Mouse (Mus musculus): Measurements from ENCODE around the gene Ankrd60.

Gene Ankrd60

DNA sequence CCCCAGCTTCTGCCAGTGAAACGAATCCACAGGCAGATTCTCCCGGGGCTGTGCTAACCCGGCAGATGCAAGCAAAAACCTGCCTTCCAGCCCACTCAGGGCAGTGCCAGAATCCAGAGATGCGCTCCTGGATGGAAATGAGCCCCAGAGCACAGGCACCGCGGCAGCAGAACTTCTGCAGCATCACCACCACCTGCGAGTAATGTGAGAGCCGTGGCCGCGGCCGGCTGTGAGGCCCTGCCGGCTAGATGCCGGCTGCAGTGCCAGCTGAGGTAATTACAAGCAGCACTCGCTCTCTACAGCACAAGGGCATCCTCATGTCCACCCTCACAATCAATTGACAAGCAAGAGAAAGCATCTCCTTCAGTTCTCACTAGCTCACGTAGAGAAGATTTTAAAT is 6.2 kb upstream of the Ankrd60 start:
- no peak for DNase-seq (ENCODE audit: low spot score in 2 of 2)

DNA sequence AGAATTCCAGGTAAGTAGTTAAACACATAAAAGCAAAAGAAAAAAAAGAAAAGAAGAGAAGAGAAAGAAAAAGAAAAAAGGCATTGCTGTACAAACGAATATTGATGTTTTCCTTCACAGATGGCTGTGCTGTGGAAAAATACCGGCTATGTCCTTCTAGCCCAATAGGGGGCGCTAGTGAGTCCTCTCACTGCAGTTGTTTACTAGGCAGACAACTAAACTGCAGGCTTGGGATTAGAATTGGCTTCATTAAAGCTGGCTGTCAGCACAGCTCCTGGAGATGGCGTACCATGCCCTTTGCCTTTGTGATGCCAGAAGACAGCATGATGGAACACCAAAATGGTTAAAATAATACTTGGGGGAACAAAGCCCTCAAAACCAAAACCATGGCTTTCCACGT is 5.3 kb upstream of the Ankrd60 start:
- DNase-seq (ENCODE audit: low spot score in 2 of 2) = peak in 1 of 2 experiments; percentile 25

DNA sequence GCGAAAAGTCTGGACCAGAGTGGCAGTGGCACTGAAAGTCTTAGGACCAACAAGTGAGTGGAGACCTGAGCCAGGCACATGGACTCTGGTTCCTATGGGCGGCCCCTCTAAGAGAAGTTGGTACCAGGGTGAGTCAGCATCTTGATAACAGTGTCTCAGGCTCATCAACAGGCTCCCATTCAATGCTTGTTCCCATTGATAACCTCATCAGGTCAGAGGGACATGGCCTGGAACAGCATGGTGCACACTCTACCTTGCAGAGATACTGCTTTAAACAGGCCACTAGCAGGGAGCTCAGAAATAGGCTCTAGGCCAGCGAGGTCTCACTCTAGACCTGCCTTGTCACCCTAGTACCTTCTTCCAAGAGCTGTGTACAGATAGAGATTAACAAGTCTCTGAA is 4.7 kb upstream of the Ankrd60 start:
- DNase-seq (ENCODE audit: low spot score in 2 of 2) = no peak

DNA sequence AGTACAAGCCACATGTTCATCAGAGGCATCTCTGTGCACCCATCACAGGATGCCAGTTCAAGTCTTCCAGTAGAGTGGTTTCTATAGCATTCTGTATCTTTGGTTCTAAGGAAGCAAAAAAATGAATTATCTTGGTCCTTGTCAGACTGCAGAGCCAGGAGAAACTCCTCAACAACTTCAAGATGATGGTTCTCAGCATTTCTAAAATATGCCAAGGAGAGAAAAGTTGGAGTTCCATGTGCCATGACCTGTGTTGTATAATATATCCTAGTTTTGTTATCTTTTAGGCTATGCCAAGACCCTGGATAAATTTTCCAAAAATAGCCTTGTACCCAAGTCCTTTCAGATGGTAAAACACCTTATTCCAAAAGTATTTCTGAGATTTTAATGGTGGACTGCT is 2.9 kb upstream of the Ankrd60 start:
- no peak for DNase-seq (ENCODE audit: low spot score in 2 of 2)

DNA sequence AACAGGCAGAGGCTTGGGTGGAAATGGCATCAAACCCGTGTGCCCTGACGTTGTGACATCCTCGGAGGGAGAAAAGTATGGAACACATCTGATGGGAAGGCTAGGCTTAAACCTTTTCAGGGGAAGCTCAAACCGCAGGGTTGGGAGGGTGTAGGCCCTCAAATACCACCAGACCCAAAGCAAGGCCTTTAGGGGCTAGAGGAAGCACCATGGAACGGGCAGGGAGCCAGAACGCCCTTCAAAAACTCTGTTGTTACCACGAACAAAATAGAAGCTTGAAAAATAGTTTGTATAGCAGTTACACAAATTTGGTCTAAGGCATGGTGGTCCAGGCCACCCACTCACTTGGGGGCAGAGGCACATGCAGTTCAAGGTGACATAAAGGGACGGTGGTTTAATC is 430 bp upstream of the Ankrd60 start:
- DNase-seq (ENCODE audit: low spot score in 2 of 2) = no peak

DNA sequence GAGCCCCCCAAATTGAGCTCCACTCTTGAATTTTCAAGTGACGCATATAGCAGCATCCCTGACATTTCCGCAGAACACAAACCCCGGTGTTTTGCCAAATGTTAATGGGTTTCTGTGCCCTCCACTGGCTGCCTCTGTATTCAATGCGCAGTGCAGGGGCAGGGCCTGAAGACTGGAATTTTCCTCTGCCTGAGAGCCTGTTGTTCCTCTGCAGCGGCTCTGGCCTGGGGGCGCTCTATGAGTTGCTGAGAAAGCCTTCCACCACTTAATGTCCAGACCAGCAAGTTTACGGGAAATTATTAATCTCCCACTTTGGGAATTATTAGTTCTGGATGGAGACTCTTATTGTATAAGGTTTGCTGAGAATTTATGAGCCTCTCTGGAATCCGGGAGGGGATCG is 14.0 kb downstream of the Ankrd60 start:
- DNase-seq (ENCODE audit: low spot score in 2 of 2) = no peak

DNA sequence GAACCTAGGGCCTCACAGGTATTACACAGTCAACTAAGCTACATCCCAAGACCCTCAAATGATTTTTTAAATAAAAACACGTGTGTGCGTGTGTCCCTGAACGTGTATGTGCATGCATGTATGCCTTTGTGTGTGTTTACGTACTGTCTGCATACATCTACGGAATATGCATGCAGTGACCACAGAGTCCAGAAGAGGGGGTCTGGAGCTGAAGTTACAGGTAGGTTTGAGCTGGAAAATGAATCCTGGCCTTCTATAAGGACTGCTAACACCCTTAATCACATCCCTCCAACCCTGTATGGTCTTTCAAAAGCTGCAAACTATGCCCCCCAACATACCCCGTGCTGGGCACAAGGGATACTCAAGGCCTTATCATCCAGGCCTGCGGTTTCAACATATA is 14.8 kb downstream of the Ankrd60 start:
- DNase-seq (ENCODE audit: low spot score in 2 of 2) = no peak

DNA sequence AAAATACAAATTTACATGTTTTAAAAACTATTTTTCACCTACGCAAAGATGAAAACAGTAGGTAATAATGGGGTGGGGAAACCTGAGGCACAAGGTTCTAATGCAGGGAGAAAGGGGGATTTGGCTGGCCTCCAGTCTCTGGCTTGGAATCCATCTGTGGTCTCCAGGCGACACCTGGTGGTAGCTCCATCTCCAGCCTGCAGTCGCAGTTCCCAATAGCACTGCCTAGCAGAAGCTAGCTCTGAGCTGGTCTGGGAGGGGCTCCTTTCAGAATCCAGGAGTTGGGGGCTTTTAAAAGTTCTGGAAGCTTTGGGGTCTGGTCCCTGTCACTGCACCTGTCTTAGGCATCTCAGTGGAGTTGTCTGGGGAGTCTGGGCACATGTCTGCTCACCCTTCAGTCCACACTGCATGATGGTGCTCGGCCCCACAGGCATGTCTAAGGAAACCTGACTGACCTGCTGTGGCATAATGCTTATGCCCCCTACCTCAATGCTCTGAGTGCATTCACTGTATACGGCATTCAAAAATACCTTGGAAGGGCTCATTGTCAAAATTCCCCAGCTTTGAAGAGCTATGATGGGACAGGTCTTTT is 16.2 kb downstream of the Ankrd60 start:
- peak; percentile 25 to 58 for DNase-seq (ENCODE audit: low spot score in 2 of 2)

DNA sequence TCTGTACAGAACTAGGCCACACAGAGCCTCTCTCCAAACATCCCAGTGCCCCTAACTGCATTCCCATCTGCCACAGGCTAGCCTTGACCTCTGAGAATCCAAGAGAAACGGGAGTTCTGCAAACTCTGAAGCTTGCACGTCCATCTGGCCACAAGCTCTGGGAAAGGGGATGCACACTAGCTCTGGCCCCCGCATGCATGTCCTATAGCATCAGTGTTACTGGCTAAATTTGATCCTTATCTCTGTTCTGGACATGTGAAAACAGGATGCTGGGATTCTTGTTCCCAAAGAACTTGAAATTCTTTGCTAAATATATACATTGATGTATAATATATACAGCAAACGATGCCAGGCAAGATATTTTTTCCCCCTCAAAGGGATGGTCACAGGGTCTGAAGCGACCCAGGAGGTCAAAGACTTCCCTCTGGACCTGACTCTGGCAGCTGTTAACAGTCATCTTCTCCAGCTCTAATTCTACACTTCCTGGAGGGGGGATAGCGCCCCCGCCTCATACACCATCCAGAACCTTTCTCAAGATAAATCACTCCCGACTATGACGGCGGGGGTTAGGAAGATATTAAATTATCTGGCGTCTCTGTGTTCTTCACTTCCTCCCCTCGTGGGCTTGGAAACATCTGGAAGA is 19.3 kb downstream of the Ankrd60 start:
- no peak for DNase-seq (ENCODE audit: low spot score in 2 of 2)

DNA sequence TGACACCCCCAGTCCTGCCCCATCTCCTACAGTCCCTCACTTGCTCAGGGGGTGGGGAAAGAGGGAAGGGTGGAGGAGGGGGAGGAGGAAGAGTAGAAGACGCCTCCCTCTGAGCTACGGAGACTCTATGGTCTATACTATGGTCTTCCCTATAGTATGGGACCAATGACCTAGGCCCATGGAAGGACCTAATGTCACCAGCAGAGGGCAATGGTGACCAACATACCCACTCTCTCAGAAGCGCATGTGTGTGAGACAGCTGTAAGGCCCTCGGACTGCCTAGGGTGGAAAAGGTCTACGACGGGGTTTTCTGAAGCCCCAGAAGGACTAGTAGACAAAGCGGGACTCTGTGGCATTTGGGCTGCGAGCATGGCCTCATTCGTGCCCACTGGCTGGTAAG is 24.3 kb downstream of the Ankrd60 start:
- no peak for DNase-seq (ENCODE audit: low spot score in 2 of 2)

DNA sequence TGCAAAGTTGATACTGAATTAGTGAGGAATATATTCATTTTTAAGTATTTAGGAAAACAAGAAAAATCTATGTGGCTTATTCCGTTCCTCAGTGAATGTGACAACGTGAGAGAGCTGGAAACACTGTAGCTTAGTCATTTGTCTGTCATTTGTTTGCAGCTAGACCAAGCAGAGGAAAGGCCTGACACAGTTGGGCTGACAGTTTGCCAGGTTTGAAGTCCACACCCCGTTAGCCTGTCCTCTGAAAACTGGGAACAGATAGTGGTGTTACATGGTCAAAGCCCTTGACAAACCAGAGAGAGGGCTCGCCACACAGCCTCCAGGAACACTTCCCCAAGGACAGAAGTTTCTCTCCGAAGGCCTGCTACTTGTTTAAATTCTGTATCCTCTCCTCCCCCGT is 27.5 kb downstream of the Ankrd60 start:
- DNase-seq (ENCODE audit: low spot score in 2 of 2) = no peak

DNA sequence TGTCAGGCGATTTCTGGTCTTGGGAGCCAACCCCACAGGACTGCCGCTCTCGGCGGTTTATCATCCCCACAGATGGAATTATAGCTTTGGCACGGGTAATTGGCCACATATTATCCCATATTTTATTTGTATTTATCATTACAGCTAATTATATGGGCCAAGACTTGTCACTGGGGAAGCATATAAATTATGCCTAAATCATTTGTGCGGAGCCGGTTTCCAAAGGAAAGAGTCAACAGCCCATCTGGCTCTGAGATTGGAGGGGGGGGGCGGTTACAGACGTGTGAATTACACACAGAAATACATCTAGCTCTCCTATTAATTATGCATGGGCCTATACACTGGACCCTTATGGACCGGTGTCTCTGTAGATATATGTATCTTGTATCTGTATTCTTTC is 28.9 kb downstream of the Ankrd60 start:
- no peak for DNase-seq (ENCODE audit: low spot score in 2 of 2)

DNA sequence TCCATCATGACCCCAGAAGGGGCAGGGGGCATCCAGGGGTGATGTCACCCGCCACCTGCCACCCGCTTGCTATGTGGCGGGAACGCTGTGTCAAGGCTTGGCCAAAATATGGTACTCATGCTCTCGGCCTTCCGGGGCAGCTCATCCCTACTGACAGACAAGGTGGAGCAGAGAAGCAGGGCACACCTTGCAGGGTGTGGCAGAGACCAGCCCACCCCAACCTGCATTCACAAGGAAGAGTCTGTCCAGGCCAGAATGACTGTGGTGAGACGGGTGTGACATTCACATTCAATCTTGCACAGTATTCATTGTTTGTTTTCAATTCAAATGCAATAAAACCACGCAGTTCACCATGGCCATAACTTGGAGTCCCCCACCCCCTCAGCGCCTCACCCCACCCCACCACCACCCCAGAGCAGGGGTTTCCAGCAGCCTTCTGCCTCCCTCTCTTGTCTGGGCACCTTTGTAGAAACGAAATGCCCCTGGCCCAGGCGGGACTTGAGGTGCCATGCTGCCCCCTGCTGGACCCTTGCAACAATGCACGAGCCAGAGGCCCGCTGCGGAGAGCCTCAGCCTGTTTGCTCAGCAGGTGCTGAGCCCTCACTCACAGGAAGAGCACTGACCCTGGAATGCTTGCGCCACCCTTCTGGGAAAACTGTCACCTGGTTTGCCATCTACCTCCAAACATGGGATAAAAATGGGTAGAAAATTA is 32.0 kb downstream of the Ankrd60 start:
- DNase-seq (ENCODE audit: low spot score in 2 of 2) = peak; percentile 58 to 71

DNA sequence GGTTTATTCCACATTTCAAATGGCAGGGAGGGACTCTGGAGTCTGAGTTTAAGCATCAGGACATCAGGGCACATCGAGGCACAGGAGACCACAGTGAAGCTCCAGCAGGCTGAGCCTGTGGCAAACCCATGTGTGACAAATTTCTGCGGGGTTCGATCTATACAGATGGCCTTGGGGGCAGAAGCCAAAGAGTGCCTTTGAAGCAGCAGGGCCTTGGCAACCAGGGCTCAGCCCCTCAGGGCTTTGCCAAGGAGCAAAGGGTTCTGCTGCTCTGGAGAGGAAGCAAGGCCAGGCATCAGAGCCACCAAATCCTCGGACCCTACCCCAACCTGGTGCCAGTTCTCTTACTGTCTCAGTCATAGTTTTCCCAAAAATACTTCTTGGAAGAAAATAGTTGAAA is 35.4 kb downstream of the Ankrd60 start:
- no peak for DNase-seq (ENCODE audit: low spot score in 2 of 2)

DNA sequence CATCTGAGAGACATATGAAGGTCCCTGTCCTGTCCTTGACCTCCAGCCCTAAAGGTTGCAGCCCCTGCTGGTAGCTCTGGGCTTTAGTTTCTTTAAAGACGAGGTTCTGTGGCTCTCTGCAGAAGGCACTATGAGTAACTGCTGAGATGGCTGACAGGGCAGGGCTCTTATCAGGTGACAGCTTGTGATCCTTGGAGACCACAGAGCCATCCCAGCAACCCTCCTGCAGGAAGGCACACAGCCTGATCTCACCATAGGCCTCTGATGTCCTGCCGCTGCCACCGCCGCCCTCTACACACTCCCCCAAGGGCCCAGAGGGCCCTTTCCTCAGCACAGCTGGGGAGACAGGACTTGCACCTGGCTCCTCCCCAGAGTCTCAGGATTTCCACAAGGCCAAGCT is 36.4 kb downstream of the Ankrd60 start:
- no peak for DNase-seq (ENCODE audit: low spot score in 2 of 2)

DNA sequence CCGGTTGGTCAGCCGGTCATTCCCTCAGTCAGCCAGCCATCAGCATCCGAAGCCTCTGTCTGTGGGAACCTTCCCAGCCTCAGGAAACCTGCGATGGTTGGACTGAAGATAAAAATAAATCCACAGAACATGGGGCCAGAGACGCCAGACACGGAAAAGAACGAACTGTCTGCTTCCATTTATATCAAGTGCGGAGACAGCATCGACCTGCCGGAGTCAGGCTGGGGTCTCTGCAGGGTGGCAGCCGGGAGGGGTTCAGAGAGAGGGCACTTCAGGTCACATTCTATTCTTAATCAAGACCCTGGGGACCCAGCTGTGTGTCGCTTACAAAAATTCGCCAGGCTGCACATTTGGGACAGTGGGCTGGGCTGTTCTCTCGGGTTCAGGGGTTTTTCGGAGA is 38.4 kb downstream of the Ankrd60 start:
- DNase-seq (ENCODE audit: low spot score in 2 of 2) = no peak

DNA sequence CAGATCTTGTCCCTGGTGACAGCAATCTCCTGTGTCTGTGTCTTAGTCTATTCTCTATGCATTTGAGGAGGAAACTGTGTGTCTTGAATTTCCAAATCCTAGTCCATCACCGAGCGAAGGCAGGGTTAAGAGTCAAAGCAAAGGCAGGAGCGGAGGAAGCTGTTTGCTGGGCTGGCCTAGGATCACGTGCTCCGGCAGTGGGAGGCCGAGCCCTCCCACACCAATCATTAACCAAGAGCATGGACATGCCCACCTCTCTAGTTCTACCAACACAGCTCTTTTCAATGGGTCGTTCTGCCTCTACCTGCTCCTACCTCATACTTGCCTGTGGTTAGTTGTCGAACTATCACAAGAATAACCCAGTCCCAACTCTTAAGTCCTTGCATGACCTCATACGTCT is 42.3 kb downstream of the Ankrd60 start:
- no peak for DNase-seq (ENCODE audit: low spot score in 2 of 2)

DNA sequence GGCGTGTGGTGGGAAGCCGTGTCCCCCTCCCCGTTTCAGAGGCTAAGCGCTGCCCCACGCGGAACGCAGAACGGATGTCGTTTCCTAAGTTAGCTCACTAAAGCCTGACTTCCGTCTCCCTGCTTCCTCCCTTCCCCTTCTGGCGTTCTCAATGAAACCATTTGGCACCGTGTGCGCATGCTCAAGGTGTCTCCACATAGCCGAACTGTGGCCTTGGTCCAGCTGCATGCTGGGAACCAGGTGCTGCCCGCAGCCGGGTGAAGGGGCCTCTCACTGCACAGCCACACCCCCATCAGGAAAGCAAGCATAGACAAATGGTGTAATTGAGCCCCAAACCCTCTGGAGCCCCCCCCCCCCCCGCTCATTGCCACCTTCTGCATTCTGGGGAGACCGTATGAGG is 42.8 kb downstream of the Ankrd60 start:
- DNase-seq (ENCODE audit: low spot score in 2 of 2) = no peak

DNA sequence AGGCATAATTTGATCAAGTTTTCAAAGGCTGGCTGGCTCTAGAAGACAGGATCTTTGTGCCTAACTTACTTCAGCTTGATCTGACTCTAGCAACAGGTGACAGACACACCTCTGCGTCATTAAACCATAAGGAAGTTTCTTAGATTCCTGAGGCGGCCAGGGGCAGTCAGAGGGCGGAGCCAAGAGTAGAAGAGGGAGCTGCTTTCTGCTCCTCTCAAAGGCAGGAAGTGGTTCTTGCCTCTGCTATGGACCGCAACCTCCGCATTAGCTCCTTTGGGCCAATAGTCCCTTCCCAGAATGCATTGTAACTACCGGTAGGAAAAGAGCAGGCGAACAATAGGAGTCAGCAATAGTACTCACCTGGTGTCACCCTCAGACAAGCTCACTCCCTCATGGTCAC is 43.6 kb downstream of the Ankrd60 start:
- DNase-seq (ENCODE audit: low spot score in 2 of 2) = no peak

DNA sequence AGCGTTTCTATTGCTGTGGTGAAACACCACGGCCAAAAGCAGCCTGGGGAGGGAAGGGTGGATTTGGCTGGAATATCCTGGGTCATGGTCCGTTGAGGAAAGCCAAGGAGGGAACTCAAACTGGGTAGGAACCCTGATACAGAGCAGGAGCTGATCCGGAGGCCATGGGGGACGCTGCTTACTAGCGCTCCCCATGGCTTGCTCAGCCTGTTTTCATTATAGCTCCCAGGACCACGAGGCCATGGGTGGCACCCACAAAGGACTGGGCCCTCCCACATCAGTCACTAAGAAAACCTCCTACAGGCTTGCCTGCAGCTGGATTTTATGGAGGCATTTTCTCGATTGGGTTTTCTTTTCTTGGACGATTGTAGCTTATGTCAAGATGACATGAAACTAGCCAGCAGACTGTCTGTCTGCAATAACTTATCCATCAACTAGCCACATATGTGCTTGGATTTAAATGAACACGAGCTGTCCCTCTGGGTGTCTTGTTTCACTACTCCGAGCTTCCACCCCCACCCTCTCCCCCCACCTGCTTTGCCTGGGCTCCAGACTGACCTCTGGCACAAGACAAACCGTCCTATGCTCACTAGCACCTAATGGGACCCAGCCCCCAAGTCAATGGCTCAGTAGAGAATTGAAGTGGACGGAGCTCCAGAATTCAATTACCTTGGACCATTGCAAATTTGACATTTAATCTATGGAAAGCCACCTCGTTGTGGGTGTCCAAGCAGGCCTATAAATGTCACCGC is 45.3 kb downstream of the Ankrd60 start:
- DNase-seq (ENCODE audit: low spot score in 2 of 2) = no peak

DNA sequence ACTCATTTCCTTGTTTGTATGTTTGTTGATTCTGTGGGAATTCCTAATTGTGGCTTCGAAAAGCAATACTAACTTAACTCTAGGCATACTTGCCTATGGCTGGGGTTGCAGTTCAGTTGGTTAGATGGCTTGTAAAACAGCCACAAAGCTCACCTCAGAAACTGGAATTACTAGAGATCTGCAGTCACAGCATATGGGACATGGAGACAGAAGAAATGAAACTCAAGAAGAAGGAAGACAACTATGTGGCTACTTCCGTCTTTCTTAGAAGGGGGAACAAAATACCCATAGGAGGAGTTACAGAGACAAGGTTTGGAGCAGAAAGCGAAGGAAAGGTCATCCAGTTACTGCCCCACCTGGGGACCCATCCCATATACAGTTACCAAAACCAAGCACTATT is 49.7 kb downstream of the Ankrd60 start:
- no peak for DNase-seq (ENCODE audit: low spot score in 2 of 2)

DNA sequence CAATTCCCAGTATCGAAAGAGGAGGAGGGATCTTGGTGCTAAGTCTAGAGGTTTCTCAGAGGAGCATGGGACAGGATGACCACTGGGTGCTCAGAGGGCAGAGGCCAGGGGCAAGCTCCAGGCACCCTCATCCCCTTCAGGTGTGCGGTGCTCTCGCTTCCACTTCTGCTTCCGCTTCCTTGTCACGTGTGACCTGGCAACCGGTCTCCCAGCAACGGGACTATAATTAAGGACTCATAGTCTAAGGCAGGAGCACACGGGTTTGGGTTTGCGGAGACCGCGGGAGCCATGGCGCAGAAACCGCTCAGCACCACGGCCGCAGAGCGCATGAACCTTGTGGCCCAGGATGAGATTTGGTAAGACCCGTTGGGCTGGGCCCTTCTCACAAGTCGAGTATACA is 55.8 kb downstream of the Ankrd60 start, which contains the start of gene 1700021F07Rik:
Gene 1700021F07Rik, plus strand, starts transcription at position 211 of the 400 bp plus-strand sequence.
- DNase-seq (ENCODE audit: low spot score in 2 of 2) = no peak
